Mouse (Mus musculus): Measurements from ENCODE around the gene Alms1. TPM values are rescaled to one million over a fixed set of nuclear protein-coding genes. Genes with fewer than 3 reads are reported as not detected.

Gene Alms1
- 11.8 and 13.5 TPM in 2 replicates for polyA plus RNA-seq (2014; fragmentation: Nextera tagmentation; extraction: Ambion mirVana)

- Histone ChIP-seq H3K27me3 (ENCODE audit: control insufficient read depth, insufficient read depth, low read length) (no peaks in the 10 kb centered on the region), H3K4me1 (replicated peaks; ENCODE audit: control insufficient read depth, insufficient read depth, low read length) (peaks cover 6% of the 10 kb centered on the region; the same call in 1 of the 2 replicates), H3K4me2 (ENCODE audit: low read depth, low read length, severe bottlenecking) (peak within 1 kb of the TSS; percentile 65), H3K4me3 (ENCODE audit: low read depth, low read length) (peak within 1 kb of the TSS; percentile 89), H3K27ac (ENCODE audit: low read depth, low read length) (peak within 1 kb of the TSS; percentile 80), H3K36me3 (ENCODE audit: control insufficient read depth, insufficient read depth, low read length) (no peaks in the 10 kb centered on the region), H3K9ac (ENCODE audit: low read length) (peak within 1 kb of the TSS; percentile 91), H3K9me3 (ENCODE audit: control insufficient read depth, low read length) (no peaks in the 10 kb centered on the region)
- under 1% methylated on average over 56 of the region's 59 CpGs for WGBS
- peak; percentile 99 for DNase-seq (ENCODE audit: low spot score)
- peak; percentile 98 for ATAC-seq (replicated peaks; ENCODE audit: low FRiP score)
These were observed at the start of gene Alms1 for GRCm38 (mm10) chr6:85587396-85588143. TSS of gene Alms1 (plus strand) at chr6:85587531.

- H3K4me1 ChIP-seq (replicated peaks; ENCODE audit: control insufficient read depth, insufficient read depth, low read length), result no peaks in the 10 kb centered on the region
- H3K27me3 ChIP-seq (ENCODE audit: control insufficient read depth, insufficient read depth, low read length), result no peaks in the 10 kb centered on the region
- H3K9me3 ChIP-seq (ENCODE audit: control insufficient read depth, low read length), result no peaks in the 10 kb centered on the region
- no peak overlapping the region for H3K27ac ChIP-seq (ENCODE audit: low read depth, low read length)
- H3K4me3 ChIP-seq (ENCODE audit: low read depth, low read length), result no peak overlapping the region
- no peaks in the 10 kb centered on the region for H3K36me3 ChIP-seq (ENCODE audit: control insufficient read depth, insufficient read depth, low read length)
- whole genome bisulfite sequencing, result 76% methylated on average over 10 of the region's 10 CpGs
- no peak for DNase-seq (ENCODE audit: low spot score)
- no peak overlapping the region for H3K9ac ChIP-seq (ENCODE audit: low read length)
- H3K4me2 ChIP-seq (ENCODE audit: low read depth, low read length, severe bottlenecking), result no peak overlapping the region
- ATAC-seq (replicated peaks; ENCODE audit: low FRiP score), result no peak
These were observed 43.8 kb upstream of the Alms1 start for GRCm38 (mm10) chr6:85543351-85544175.

DNA sequence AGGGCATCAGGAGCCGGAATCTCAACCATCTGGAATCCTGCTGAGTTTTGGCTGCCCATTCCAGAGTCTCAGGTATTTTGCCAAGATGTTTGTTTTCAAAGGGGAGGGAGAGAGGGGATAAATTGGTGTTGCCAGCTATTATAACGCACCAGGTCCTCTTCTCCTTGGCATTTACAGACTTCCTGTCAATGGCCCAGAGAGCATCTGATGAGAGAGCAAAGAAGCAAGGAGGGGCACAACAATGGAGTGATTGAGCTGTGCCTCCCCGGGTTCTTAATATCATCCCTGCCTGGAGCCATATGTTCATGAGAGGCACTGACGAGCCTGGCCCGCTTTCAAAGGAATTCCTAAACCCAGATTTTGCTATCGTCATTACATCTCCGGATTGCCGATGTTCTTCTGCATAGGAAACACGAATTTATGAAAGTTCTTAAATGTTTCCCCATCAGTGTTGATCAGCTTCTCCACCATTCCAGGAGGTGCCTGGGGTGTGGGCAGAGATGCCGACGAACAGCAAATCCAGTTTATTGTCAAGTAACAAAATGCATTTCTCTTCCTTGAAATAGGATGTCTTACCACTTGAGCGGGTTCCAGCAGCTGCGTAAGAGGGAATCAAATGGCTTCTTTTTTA, 43.0 kb upstream of the Alms1 start:
- no peak for DNase-seq (ENCODE audit: low spot score)
- Histone ChIP-seq H3K9me3 (ENCODE audit: control insufficient read depth, low read length) (no peaks in the 10 kb centered on the region), H3K36me3 (ENCODE audit: control insufficient read depth, insufficient read depth, low read length) (no peaks in the 10 kb centered on the region), H3K4me3 (ENCODE audit: low read depth, low read length) (no peak overlapping the region), H3K9ac (ENCODE audit: low read length) (no peak overlapping the region), H3K27me3 (ENCODE audit: control insufficient read depth, insufficient read depth, low read length) (no peaks in the 10 kb centered on the region), H3K27ac (ENCODE audit: low read depth, low read length) (no peak overlapping the region), H3K4me1 (replicated peaks; ENCODE audit: control insufficient read depth, insufficient read depth, low read length) (no peaks in the 10 kb centered on the region), H3K4me2 (ENCODE audit: low read depth, low read length, severe bottlenecking) (no peak overlapping the region)
- no peak for ATAC-seq (replicated peaks; ENCODE audit: low FRiP score)
- WGBS, result 73% methylated on average over 13 of the region's 13 CpGs

DNA sequence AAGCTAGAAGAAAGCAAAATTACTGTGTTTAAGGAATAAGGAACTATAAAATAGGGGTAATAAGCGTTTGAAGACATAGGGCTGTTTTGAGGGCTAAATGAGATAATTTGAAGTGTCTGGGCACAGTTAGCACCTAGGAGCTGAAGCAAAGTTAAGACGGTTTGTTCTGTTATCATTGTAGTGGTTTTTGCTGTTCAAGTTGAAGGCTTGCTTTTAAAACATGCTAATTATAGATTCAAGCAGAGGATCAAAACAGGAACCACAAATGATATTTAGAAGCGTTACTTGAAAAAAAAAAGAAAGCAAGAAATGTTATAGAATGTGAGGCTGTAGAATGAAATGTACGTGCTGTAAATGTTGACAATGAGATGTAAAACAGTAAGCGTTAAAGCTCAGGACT, 39.7 kb upstream of the Alms1 start:
- no peak overlapping the region for H3K9ac ChIP-seq (ENCODE audit: low read length)
- H3K4me2 ChIP-seq (ENCODE audit: low read depth, low read length, severe bottlenecking), result no peak overlapping the region
- no peaks in the 10 kb centered on the region for H3K27me3 ChIP-seq (ENCODE audit: control insufficient read depth, insufficient read depth, low read length)
- H3K4me3 ChIP-seq (ENCODE audit: low read depth, low read length), result no peak overlapping the region
- no peak overlapping the region for H3K27ac ChIP-seq (ENCODE audit: low read depth, low read length)
- ATAC-seq (replicated peaks; ENCODE audit: low FRiP score), result no peak
- H3K9me3 ChIP-seq (ENCODE audit: control insufficient read depth, low read length), result no peaks in the 10 kb centered on the region
- no peaks in the 10 kb centered on the region for H3K4me1 ChIP-seq (replicated peaks; ENCODE audit: control insufficient read depth, insufficient read depth, low read length)
- WGBS, result 89% methylated on average over 5 of the region's 5 CpGs
- no peak for DNase-seq (ENCODE audit: low spot score)
- no peaks in the 10 kb centered on the region for H3K36me3 ChIP-seq (ENCODE audit: control insufficient read depth, insufficient read depth, low read length)

DNA sequence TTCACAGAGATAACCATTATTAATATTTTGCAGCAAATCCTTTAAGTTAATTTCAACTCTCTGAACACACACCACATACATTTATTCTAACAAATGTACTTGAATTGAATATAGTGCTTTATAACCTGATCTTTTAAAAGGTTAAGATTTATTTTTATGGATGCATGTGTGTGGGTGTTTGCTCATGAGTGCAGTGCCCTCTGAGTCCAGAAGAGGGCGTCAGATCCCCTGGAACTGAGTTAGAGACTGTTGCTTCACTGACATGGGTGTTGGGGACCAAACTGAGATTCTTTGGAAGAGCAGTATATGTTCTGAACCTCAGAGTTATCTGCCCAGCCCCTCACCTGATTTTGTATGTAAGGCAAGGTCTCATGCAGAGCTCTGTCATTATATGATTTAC, 25.0 kb upstream of the Alms1 start:
- no peak overlapping the region for H3K4me2 ChIP-seq (ENCODE audit: low read depth, low read length, severe bottlenecking)
- 53% methylated on average over 1 of the region's 1 CpGs for WGBS
- no peak overlapping the region for H3K4me3 ChIP-seq (ENCODE audit: low read depth, low read length)
- H3K9ac ChIP-seq (ENCODE audit: low read length), result no peak overlapping the region
- no peak for DNase-seq (ENCODE audit: low spot score)
- no peak overlapping the region for H3K27ac ChIP-seq (ENCODE audit: low read depth, low read length)
- H3K4me1 ChIP-seq (replicated peaks; ENCODE audit: control insufficient read depth, insufficient read depth, low read length), result no peaks in the 10 kb centered on the region
- H3K9me3 ChIP-seq (ENCODE audit: control insufficient read depth, low read length), result no peaks in the 10 kb centered on the region
- no peaks in the 10 kb centered on the region for H3K36me3 ChIP-seq (ENCODE audit: control insufficient read depth, insufficient read depth, low read length)
- ATAC-seq (replicated peaks; ENCODE audit: low FRiP score), result no peak
- H3K27me3 ChIP-seq (ENCODE audit: control insufficient read depth, insufficient read depth, low read length), result no peaks in the 10 kb centered on the region

DNA sequence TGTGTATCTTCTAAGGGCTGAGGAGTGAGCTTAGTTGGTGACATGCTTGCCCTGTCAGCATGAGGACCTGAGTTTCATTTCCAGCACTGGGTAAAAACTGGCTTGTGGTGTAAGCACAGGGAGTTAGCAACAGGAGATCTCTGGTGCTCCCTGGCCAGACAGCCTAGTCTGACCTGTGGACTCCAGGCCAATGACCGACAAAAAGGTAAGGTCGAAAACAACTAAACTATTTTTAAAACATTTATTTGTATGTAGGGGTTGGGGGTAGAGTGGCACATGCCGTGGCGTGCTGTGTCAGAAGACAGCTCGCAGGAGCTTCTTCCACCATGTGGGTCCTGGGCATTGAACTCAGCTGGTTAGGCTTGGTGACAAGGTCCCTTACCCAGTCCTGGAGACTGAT, 14.5 kb upstream of the Alms1 start:
- no peak overlapping the region for H3K27ac ChIP-seq (ENCODE audit: low read depth, low read length)
- DNase-seq (ENCODE audit: low spot score) (no peak), ATAC-seq (replicated peaks; ENCODE audit: low FRiP score) (no peak)
- H3K36me3 ChIP-seq (ENCODE audit: control insufficient read depth, insufficient read depth, low read length), result no peaks in the 10 kb centered on the region
- H3K9me3 ChIP-seq (ENCODE audit: control insufficient read depth, low read length), result no peaks in the 10 kb centered on the region
- WGBS, result 88% methylated on average over 5 of the region's 5 CpGs
- H3K4me2 ChIP-seq (ENCODE audit: low read depth, low read length, severe bottlenecking), result no peak overlapping the region
- no peaks in the 10 kb centered on the region for H3K27me3 ChIP-seq (ENCODE audit: control insufficient read depth, insufficient read depth, low read length)
- H3K4me3 ChIP-seq (ENCODE audit: low read depth, low read length), result no peak overlapping the region
- H3K4me1 ChIP-seq (replicated peaks; ENCODE audit: control insufficient read depth, insufficient read depth, low read length), result no peaks in the 10 kb centered on the region
- H3K9ac ChIP-seq (ENCODE audit: low read length), result no peak overlapping the region

GRCm38 (mm10) chr6:85581688-85582087, 5.6 kb upstream of the Alms1 start:
- Histone ChIP-seq H3K27ac (ENCODE audit: low read depth, low read length) (no peak overlapping the region), H3K36me3 (ENCODE audit: control insufficient read depth, insufficient read depth, low read length) (no peaks in the 10 kb centered on the region), H3K4me2 (ENCODE audit: low read depth, low read length, severe bottlenecking) (no peak overlapping the region), H3K4me1 (replicated peaks; ENCODE audit: control insufficient read depth, insufficient read depth, low read length) (no peaks in the 10 kb centered on the region), H3K27me3 (ENCODE audit: control insufficient read depth, insufficient read depth, low read length) (no peaks in the 10 kb centered on the region), H3K9me3 (ENCODE audit: control insufficient read depth, low read length) (no peaks in the 10 kb centered on the region), H3K9ac (ENCODE audit: low read length) (no peak overlapping the region), H3K4me3 (ENCODE audit: low read depth, low read length) (no peak overlapping the region)
- WGBS, result 92% methylated on average over 5 of the region's 5 CpGs
- DNase-seq (ENCODE audit: low spot score) (no peak), ATAC-seq (replicated peaks; ENCODE audit: low FRiP score) (no peak)

- 86% methylated on average over 4 of the region's 4 CpGs for WGBS
- H3K4me1 ChIP-seq (replicated peaks; ENCODE audit: control insufficient read depth, insufficient read depth, low read length), result peaks cover 3% of the 10 kb centered on the region; the same call in 1 of the 2 replicates
- H3K9ac ChIP-seq (ENCODE audit: low read length), result no peak overlapping the region
- H3K27me3 ChIP-seq (ENCODE audit: control insufficient read depth, insufficient read depth, low read length), result no peaks in the 10 kb centered on the region
- H3K36me3 ChIP-seq (ENCODE audit: control insufficient read depth, insufficient read depth, low read length), result no peaks in the 10 kb centered on the region
- no peak overlapping the region for H3K4me2 ChIP-seq (ENCODE audit: low read depth, low read length, severe bottlenecking)
- H3K4me3 ChIP-seq (ENCODE audit: low read depth, low read length), result no peak overlapping the region
- H3K27ac ChIP-seq (ENCODE audit: low read depth, low read length), result no peak overlapping the region
- no peak for DNase-seq (ENCODE audit: low spot score)
- no peak for ATAC-seq (replicated peaks; ENCODE audit: low FRiP score)
- no peaks in the 10 kb centered on the region for H3K9me3 ChIP-seq (ENCODE audit: control insufficient read depth, low read length)
These were observed 2.7 kb upstream of the Alms1 start for GRCm38 (mm10) chr6:85584612-85585011.
